Mouse (Mus musculus) hindbrain, embryonic 12.5 days (tissue): Measurements from ENCODE around the gene Slco1c1. TPM values are rescaled to one million over a fixed set of nuclear protein-coding genes. Genes with fewer than 3 reads are reported as not detected.

Experiments used
- ATAC-seq: fragments of 200-750 bp; cut with Nextera tagmentation; 2 replicates; pipeline ENCODE4 v1.8.0; 2017; ENCODE audit warnings: moderate TSS enrichment; ENCODE audit not compliant: low FRiP score
- H3K27ac ChIP-seq: fragments of 300-500 bp; sonication (generic); 2 replicates; pipeline ENCODE4 v1.5.1; 2016; ENCODE audit warnings: mild to moderate bottlenecking
- H3K27me3 ChIP-seq: fragments of 300-500 bp; sonication (generic); 2 replicates; pipeline ENCODE4 v1.6.1; 2016; ENCODE audit warnings: mild to moderate bottlenecking
- H3K36me3 ChIP-seq: fragments of 300-500 bp; sonication (generic); 2 replicates; pipeline ENCODE4 v1.6.1; 2016; ENCODE audit warnings: mild to moderate bottlenecking
- H3K4me1 ChIP-seq: fragments of 300-500 bp; sonication (generic); 2 replicates; pipeline ENCODE4 v1.6.1; 2016
- H3K4me2 ChIP-seq: fragments of 300-500 bp; sonication (generic); replicated peaks from 2 replicates; pipeline ENCODE4 v1.6.1; 2016; ENCODE audit warnings: mild to moderate bottlenecking
- H3K4me3 ChIP-seq: fragments of 300-500 bp; sonication (generic); 2 replicates; pipeline ENCODE4 v1.5.1; 2016; ENCODE audit warnings: mild to moderate bottlenecking
- H3K9ac ChIP-seq: fragments of 300-500 bp; sonication (generic); 2 replicates; pipeline ENCODE4 v1.6.1; 2016; ENCODE audit warnings: mild to moderate bottlenecking, moderate library complexity
- H3K9me3 ChIP-seq: fragments of 300-500 bp; sonication (generic); replicated peaks from 2 replicates; pipeline ENCODE4 v1.6.1; 2016; ENCODE audit warnings: mild to moderate bottlenecking
- WGBS: fragments of 180-500 bp; shearing (Covaris S2); methylation state at CpG from one replicate; pipeline ENCODE4 v1.1.7; 2016; 5-methylcytosine and 5-hydroxymethylcytosine counted together
- polyA plus RNA-seq: library from polyadenylated mRNA; unstranded; fragments of >200 nt; fragmentation: Nextera tagmentation; extraction: Ambion mirVana; gene quantifications from 2 replicates; pipeline ENCODE4 v1.2.1, GENCODE M21; 2016

Slco1c1 gene
- polyA plus RNA-seq, 1 experiment from 2014 or later = 6.3 TPM

DNA sequence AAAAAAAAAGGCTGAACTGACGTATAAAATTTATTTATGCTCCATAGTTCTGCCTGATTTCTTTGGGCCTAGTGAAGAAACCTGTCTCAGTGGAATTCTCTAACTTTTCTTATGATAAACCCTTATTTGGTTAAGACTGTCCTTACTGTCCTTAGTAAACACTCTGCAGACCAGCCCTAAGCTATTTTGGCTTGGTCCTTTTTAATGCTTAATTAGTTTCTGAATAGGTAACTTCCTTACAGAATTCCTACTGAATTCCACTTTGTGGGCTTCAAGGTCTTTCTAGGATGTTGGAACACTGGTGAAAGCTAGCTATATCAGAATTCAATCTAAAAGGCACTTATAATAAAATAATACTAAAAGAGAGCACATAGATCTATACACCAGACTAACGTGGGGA is 71.9 kb downstream of the Slco1c1 start:
- no peaks in the 10 kb centered on the region for H3K4me1 ChIP-seq
- 0 out of 2 replicates have a peak, but pooled peaks cover 11% of the 10 kb centered on the region for H3K9me3 ChIP-seq
- H3K4me3 ChIP-seq = no peak overlapping the region
- H3K4me2 ChIP-seq = no peak overlapping the region
- no peaks in the 10 kb centered on the region for H3K27me3 ChIP-seq
- WGBS = 91% methylated on average over 2 of the region's 2 CpGs
- no peak overlapping the region for H3K27ac ChIP-seq
- H3K36me3 ChIP-seq = no peaks in the 10 kb centered on the region
- ATAC-seq = no peak
- no peak overlapping the region for H3K9ac ChIP-seq

DNA sequence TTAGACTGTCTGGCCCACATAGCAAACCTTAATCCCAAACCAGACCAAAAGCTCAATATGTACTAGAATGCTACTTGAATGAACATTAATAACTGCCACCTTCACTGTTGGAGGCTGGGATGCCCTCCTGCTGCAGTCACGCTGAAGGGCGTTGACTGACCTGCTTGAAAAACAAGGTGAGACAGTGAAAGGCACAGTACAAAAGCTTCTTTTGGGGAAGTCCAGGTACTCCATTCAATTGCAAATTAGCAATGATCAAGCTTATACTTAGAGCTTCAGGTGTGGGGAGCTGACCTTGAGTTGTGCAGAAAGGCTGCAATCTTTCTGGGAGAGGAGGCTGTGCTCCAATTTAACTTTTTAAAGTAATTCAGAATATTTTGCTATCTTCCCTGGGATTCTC is 72.9 kb downstream of the Slco1c1 start:
- no peak for ATAC-seq
- no peak overlapping the region for H3K4me2 ChIP-seq
- H3K4me1 ChIP-seq = no peaks in the 10 kb centered on the region
- H3K4me3 ChIP-seq = no peak overlapping the region
- 0 out of 2 replicates have a peak, but pooled peaks cover 11% of the 10 kb centered on the region for H3K9me3 ChIP-seq
- no peaks in the 10 kb centered on the region for H3K27me3 ChIP-seq
- no peaks in the 10 kb centered on the region for H3K36me3 ChIP-seq
- WGBS = 94% methylated on average over 2 of the region's 2 CpGs
- H3K9ac ChIP-seq = no peak overlapping the region
- no peak overlapping the region for H3K27ac ChIP-seq

DNA sequence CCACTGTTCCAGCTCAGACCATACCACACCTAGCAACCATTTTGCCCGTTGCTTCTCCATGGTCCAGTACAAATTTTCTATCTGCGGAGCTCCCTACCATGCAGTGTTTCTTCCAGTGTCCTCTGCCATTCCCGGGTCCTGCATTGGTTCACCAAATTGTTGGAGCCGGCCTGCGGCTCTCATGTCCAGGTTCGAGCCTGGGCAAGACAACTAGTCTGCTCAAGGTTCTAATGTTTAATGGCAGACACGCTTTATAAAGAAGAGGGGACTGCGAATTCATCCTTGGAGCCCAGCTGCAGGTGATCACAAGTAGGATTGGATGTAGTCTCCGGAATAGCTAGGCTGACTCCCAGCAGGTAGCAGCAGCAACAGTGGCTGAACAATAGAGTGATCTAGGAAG is 76.8 kb downstream of the Slco1c1 start:
- no peak overlapping the region for H3K9ac ChIP-seq
- H3K27ac ChIP-seq = no peak overlapping the region
- WGBS = 66% methylated on average over 9 of the region's 9 CpGs
- H3K27me3 ChIP-seq = no peaks in the 10 kb centered on the region
- H3K9me3 ChIP-seq = 0 out of 2 replicates have a peak, but pooled peaks cover 11% of the 10 kb centered on the region
- no peak for ATAC-seq
- no peaks in the 10 kb centered on the region for H3K36me3 ChIP-seq
- H3K4me3 ChIP-seq = no peak overlapping the region
- no peaks in the 10 kb centered on the region for H3K4me1 ChIP-seq
- no peak overlapping the region for H3K4me2 ChIP-seq

DNA sequence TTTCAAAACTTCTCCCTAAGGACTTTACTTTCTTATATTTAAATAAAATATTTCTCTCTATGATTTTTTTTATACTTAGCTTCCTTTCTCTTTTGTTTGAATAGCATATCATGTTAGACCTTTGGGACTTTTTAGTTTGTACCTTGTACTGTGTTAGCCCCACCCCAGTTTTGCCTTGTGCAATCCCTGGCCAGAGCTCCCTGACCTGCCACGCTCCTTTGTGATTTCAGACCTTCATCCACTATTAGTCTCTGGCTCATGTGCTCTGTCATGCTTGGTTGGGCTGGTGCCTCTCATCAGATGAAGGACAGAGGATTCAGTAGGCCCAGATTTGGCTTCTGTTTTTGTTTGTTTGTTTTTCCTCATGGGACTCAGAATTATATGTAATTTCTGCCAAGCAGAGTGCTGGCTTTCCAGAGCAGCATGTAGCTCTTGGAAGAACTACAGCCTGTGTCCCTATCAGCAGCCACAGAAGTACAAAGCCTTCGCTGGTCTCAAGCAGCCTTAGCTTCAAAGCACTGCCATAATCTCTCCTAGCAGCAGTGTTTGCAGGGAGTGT is 86.6 kb downstream of the Slco1c1 start:
- no peaks in the 10 kb centered on the region for H3K9me3 ChIP-seq
- no peaks in the 10 kb centered on the region for H3K27me3 ChIP-seq
- no peak for ATAC-seq
- no peak overlapping the region for H3K27ac ChIP-seq
- no peak overlapping the region for H3K4me2 ChIP-seq
- WGBS = 67% methylated on average over 2 of the region's 2 CpGs
- H3K4me3 ChIP-seq = no peak overlapping the region
- H3K36me3 ChIP-seq = no peaks in the 10 kb centered on the region
- no peak overlapping the region for H3K9ac ChIP-seq
- H3K4me1 ChIP-seq = no peaks in the 10 kb centered on the region

DNA sequence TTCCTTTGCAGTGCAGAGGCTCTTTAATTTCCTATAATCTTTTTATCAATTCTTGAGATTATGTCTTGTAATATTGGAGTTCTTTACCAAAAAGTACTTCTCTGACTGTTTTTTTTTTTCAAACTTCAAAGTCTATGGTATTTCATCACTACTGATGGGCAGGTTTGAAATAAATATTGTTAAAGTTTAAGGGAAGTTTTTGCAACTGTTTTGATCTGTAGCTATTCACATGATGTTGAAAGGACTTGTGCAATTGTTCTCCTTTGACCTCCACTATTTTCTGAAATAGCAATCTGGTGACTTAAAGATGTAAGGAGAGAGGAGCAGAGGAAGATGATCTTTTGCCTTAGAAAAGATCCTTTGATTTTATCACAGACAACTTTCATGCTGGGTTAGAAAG is 89.8 kb downstream of the Slco1c1 start:
- no peaks in the 10 kb centered on the region for H3K36me3 ChIP-seq
- no peak for ATAC-seq
- H3K9me3 ChIP-seq = no peaks in the 10 kb centered on the region
- no peak overlapping the region for H3K27ac ChIP-seq
- H3K4me3 ChIP-seq = no peak overlapping the region
- no peak overlapping the region for H3K9ac ChIP-seq
- H3K4me2 ChIP-seq = no peak overlapping the region
- H3K27me3 ChIP-seq = no peaks in the 10 kb centered on the region
- H3K4me1 ChIP-seq = no peaks in the 10 kb centered on the region

DNA sequence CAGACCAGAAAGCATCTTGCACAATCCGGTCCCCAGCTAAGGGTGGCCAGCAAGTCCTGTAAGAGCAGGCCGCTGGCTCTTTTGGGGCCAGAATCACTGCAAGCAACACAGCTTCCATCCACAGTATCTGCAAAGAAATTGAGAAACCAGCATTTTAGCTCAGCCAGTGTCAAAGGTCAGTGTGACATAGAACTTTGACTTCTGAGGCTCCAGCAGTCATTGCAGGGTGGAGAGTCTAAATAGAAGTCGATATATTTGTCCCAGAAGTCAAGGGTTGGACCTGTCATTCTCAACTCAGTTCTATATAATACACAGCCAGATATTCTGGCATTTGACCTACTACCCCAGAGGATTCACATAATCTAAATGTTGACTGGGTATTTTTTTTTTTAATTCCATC is 91.2 kb downstream of the Slco1c1 start:
- no peak overlapping the region for H3K27ac ChIP-seq
- 89% methylated on average over 3 of the region's 3 CpGs for WGBS
- H3K9ac ChIP-seq = no peak overlapping the region
- H3K9me3 ChIP-seq = no peaks in the 10 kb centered on the region
- H3K4me3 ChIP-seq = no peak overlapping the region
- H3K27me3 ChIP-seq = no peaks in the 10 kb centered on the region
- no peak overlapping the region for H3K4me2 ChIP-seq
- ATAC-seq = no peak
- no peaks in the 10 kb centered on the region for H3K4me1 ChIP-seq
- H3K36me3 ChIP-seq = no peaks in the 10 kb centered on the region

Other genes starting within 250 kb of the Slco1c1 start
- not detected in 2 replicates for gene Slco1b2, start 105.2 kb downstream of the Slco1c1 start, polyA plus RNA-seq
- not detected in 2 replicates for gene Gm5724, start 249.4 kb downstream of the Slco1c1 start, polyA plus RNA-seq